Mouse (Mus musculus): Measurements from ENCODE around the gene Psmg1. TPM values are rescaled to one million over a fixed set of nuclear protein-coding genes. Genes with fewer than 3 reads are reported as not detected.
"Not testable (repeated sequence)": the region's sequence is repeated elsewhere in the genome, so short reads cannot be mapped to it uniquely, and the experiment has no call there.

Psmg1 gene
- 10 to 100 TPM; 16.7 to 18.7 TPM for total RNA-seq (2021)

DNA sequence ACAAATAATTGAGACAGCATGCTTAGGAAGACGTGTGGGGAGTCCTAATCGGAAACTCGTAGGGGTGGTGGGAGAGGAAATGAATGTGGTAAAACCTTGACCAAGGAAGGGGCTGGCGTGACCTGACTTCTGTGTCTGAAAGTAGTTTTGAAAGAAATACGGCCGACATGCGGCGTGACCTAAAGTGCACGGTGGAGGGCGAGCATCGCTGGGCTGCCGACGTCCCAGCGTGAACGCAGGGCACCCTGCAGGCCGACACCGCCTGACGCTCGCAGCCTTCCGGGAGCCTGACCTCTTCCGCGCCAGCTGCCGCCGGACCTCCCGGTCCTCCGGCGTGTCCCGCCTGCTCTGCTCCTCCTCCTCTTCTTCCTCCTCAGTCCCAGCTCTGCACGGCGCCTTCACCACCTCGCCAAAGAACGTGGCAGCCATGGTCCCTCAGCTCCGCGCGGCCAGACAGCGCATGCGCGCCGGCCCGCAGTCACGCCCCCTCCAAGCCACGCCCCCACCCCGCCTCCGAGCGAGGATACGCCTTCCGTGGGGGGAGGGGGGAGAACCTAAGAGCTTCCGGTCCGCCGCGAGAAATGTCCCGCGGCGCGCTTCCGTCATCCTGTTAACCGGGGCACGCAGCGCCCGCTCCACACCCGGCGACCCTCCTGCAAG is at the start of gene Psmg1:
TSS of gene Psmg1 (minus strand) at position 499 of the 660 bp plus-strand sequence.
- DNase-seq (ENCODE audit: extremely low spot score in 1 of 2, low spot score in 1 of 2): peak; percentile 96 to 98

DNA sequence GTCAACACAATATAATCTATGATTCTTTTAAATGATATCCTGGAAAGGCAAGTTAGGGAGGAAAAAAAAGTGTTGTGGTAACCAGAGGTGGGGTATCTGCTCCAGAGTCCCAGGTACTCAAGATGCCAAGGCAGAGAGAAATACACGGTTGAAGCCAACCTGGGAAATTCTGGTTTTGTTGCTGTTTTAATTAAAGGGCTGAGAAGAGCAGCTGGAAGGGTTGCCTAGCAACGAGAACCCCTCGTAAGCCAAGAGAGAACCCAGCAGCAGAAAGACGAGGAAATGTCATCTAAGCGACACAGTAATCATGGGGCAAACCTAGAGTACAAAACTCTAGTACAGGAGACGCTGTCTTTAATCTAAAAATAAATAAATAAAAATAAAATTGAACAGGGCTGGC is 48.8 kb upstream of the Psmg1 start:
- DNase-seq (ENCODE audit: extremely low spot score in 1 of 2, low spot score in 1 of 2): no peak

DNA sequence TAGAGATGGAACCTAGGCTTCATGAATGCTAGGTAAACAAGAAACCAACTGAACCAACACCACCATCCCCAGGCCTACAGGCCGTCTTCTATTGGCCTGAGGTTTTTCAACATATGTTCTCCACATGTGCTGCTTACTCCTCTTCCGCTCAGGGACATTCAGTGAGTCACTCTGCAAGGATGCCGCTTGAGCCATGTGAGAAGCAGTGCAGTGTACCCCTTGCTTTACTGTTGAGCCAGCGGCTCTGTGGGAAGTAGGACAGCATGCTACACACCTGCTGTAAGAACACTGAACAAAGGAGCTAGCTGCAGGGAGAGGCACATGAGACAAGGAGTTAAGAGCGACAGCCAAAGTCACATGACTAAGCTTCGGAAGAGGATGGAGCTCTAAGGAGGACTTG is 43.7 kb upstream of the Psmg1 start:
- DNase-seq (ENCODE audit: extremely low spot score in 1 of 2, low spot score in 1 of 2): no peak

GRCm38 (mm10) chr16:96032368-96033043 is 41.7 kb upstream of the Psmg1 start:
- DNase-seq (ENCODE audit: extremely low spot score in 1 of 2, low spot score in 1 of 2): no peak

DNA sequence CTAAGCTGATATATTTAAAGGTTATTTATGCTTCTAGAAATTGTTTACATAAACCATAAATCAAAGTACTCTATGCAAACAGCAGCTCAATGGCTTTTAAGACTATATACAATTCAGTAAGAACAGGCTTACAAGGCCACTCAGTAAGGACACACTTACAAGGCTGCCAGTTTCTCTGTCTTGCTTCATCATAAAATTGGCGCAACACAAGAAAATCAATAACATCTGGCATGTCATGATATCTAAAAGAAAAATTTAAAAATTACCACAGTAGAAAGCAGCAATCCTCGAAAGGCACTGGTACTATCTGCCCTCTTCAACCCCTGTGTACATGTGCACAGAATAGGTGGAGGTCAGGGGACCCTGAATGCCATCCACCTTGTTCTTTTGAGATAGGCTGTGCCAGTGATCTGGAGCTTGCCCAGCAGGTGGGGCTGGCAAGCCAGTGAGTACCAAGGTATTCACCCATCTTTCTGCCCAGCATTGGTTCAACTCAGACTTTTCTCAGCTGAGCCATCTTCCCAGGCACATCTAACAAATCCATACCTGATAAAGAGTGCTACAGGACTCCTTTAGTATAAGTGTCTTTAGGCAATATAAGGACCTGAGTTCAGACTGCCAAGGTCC is 39.8 kb upstream of the Psmg1 start:
- DNase-seq (ENCODE audit: extremely low spot score in 1 of 2, low spot score in 1 of 2): no peak

DNA sequence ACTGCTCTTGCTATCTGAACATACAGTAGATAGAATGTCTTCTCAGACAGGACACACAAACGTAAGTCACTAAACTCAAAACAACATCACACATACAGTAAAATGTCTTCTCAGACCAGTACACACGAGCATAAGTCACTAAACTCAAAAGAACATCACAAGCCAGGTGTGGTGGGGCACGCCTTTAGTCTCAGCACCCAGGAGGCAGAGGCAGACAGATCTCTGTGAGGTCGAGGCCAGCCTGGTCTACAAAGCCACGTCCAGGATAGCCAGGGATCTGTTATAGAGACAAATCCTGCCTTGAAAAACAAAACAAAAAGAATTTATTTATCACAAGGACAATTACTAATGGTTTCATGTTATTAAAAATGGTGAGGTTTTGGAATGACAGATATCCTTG is 35.5 kb upstream of the Psmg1 start:
- no peak for DNase-seq (ENCODE audit: extremely low spot score in 1 of 2, low spot score in 1 of 2)

GRCm38 (mm10) chr16:96025244-96025643 is 34.5 kb upstream of the Psmg1 start:
- DNase-seq (ENCODE audit: extremely low spot score in 1 of 2, low spot score in 1 of 2): no peak

DNA sequence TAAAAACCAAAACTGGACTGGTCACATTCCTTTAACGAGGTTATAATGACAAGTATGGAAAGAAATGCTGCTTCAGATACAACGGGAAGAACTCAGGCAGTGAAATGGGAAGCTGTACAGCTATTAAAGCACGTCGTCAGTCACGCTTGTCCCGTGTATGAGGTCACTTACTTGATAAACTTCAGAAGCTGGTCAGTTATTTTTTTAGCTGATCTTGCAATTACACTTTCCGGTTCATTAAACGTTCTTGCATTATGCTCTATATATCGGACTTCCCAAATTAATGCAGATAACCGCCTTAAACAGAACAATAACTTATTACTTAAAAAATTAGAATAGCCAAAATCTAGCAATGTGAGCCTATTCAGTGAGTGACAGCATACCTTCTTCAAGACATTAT is 30.3 kb upstream of the Psmg1 start:
- no peak for DNase-seq (ENCODE audit: extremely low spot score in 1 of 2, low spot score in 1 of 2)

DNA sequence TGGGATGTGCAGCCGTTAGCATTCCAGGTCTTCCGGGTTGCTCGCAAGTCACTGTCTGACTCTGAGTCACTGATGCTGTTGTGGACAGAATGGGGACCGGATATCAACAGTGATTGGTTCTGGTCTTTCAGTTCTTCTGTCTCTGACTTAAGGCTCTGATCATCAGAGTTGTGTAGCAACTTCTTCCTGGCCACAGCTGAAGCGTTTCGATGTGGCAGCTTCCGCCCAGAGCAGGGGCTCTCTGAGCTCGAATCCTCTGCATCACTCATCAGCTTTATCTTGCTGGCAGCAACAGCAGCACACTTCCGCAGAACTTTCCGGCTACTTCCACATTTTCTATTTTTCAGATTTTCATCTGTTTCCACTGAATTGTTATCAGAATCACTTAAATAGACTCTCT is 18.4 kb upstream of the Psmg1 start:
- DNase-seq (ENCODE audit: extremely low spot score in 1 of 2, low spot score in 1 of 2): not testable (repeated sequence)

DNA sequence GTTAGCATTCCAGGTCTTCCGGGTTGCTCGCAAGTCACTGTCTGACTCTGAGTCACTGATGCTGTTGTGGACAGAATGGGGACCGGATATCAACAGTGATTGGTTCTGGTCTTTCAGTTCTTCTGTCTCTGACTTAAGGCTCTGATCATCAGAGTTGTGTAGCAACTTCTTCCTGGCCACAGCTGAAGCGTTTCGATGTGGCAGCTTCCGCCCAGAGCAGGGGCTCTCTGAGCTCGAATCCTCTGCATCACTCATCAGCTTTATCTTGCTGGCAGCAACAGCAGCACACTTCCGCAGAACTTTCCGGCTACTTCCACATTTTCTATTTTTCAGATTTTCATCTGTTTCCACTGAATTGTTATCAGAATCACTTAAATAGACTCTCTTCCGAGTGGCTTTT is 13.5 kb upstream of the Psmg1 start:
- DNase-seq (ENCODE audit: extremely low spot score in 1 of 2, low spot score in 1 of 2): not testable (repeated sequence)

- no peak for DNase-seq (ENCODE audit: extremely low spot score in 1 of 2, low spot score in 1 of 2)
Observed at GRCm38 (mm10) chr16:95999291-95999690, 8.5 kb upstream of the Psmg1 start.

GRCm38 (mm10) chr16:95996156-95996555 is 5.4 kb upstream of the Psmg1 start:
- no peak for DNase-seq (ENCODE audit: extremely low spot score in 1 of 2, low spot score in 1 of 2)

GRCm38 (mm10) chr16:95994576-95994975 is 3.8 kb upstream of the Psmg1 start:
- DNase-seq (ENCODE audit: extremely low spot score in 1 of 2, low spot score in 1 of 2): not testable (repeated sequence)

DNA sequence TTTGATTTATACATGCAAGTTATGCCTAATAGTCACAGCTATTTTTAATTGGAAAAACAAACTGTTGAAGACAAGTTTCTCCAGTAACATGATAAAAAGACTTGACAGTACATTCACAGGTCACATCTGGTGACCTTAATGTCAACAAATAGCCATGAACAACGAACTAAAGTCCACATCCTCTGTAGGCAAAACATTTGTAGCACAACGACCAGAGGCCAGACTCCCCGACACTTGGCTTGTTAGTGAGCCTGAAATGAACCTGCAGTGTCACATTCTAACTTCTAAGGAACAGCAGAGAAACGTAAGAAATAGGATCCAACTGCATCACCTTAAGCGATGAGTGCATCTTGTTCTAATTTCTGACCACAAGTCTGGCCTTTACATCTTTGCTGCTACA is 1.8 kb upstream of the Psmg1 start:
- no peak for DNase-seq (ENCODE audit: extremely low spot score in 1 of 2, low spot score in 1 of 2)

DNA sequence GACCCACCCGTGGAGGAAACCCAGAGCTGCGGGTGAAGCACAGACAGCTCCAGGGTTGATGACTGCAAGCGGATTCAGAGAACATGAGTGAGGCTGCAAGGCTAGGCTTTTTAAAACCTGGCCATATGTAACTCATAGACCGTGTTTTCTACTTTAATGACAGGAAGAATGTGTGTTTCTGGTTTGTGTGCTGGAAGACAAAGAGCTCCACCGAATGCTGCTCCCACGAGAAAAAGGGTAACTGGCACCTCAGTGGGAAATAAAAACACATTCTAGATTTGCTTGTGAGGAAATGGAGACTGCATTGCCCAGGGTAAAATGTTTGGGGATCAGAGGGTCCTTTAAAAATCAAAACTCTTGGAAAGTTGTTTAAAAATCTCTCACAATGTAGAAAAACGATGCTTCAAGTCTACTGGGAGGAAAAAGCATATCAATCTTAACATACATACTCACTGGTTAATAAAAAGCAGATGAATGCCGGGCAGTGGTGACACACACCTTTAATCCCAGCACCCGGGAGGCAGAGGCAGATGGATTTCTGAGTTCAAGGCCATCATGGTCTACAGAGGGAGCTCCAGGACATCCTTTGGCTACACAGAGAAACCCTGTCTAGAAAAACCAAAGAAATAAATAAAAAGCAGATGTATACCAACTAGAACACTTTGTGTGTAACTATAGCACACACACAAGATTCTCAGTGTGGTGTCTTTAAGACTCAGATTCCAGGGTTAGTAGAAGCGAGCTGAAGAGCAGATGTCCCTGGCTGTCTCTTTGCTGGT is 551 bp upstream of the Psmg1 start:
- no peak for DNase-seq (ENCODE audit: extremely low spot score in 1 of 2, low spot score in 1 of 2)

GRCm38 (mm10) chr16:95984911-95985310 is 5.8 kb downstream of the Psmg1 start:
- DNase-seq (ENCODE audit: extremely low spot score in 1 of 2, low spot score in 1 of 2): no peak

DNA sequence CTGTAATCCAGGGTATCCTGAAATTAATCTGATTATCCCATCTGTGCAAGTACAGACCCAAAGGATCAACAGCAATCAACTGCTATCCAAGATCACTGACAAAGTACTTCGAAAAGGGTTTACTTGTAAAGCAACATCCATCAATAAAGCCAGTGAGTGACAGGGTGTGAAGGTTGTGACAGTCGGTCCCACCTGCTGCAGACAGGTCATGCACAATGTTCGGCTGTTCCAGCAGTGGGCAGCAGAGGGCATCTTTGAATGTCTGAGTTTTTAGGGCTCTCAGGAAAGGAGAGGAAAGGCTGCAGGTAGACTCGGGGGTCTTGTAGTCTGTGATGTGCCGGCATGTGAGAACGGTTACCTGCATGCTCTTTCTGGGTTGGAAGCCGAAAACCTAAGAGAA is 7.2 kb downstream of the Psmg1 start:
- no peak for DNase-seq (ENCODE audit: extremely low spot score in 1 of 2, low spot score in 1 of 2)

- DNase-seq (ENCODE audit: extremely low spot score in 1 of 2, low spot score in 1 of 2): no peak
Observed at GRCm38 (mm10) chr16:95970841-95971240, 19.9 kb downstream of the Psmg1 start.

DNA sequence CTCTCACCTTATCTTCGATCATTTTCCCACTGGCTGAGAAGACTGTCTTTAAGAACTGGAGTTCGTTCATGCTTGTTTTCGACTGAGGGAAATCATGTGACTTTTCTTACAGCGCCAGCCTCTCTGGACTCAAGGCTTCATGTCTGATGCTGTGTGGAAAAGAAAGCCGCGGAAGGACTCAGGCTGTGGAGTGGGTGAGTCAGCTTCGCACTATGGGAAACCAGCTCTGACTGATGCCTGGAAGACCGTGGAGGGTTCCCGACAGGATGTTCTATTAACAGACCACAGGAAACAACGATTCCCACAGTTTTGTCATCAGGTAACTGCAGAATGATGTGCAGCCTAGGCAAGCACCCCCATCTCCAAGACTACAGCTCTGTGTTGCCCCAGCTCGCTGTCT is 23.3 kb downstream of the Psmg1 start:
- DNase-seq (ENCODE audit: extremely low spot score in 1 of 2, low spot score in 1 of 2): no peak

DNA sequence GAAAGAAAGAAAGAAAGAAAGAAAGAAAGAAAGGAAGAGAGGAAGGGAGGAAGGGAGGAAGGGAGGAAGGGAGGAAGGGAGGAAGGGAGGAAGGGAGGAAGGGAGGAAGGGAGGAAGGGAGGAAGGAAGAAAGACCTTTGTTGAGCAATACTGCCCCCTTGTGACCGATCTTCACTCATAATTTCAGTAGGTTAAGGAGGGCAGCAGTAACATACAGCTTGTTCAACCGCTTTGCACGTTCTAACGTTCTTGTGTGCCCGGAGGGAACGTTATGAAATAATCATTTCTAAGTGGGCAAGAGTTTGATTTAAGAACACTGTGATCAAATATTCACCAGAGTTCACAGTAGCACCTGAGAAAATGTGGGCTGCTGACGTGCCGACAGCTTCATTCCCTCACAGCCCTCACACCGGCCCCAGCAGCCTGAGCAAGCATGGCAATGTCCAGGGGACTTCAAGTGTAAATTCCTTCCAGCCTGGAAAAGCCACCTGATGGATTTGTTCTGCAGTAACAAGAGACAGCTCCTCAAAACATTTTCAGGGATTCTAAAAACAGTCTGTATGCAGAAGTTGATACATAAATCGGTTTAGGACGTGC is 26.2 kb downstream of the Psmg1 start:
- DNase-seq (ENCODE audit: extremely low spot score in 1 of 2, low spot score in 1 of 2): peak in 1 of 2 experiments; percentile 63

DNA sequence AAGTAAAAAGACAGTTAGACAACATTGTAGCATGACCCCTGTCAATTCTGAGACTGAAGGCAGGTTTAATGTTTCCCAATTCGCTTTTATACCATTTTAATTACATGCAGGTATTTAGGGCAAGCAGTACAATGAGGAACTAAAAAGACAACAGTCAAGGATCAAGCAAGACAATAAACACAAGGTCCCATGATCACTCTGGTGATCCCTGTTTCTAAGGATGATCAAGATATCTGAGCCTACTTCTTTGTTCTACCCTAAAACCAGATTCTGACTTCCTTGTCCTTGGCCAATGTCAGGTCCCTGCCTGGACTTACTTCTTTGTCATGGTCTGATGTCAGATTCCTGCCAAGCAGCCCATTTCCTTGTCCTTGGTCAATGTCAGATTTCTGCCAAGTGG is 29.3 kb downstream of the Psmg1 start:
- DNase-seq (ENCODE audit: extremely low spot score in 1 of 2, low spot score in 1 of 2): not testable (repeated sequence)

Data from layer of hippocampus, postnatal 25 days (tissue).